Mouse (Mus musculus) embryonic facial prominence, embryonic 15.5 days (tissue): ENCODE measurements around the gene Lamtor3. TPM values are rescaled to one million over a fixed set of nuclear protein-coding genes. Genes with fewer than 3 reads are reported as not detected.
A peak's percentile ranks its signal among the peaks of the same experiment; 100 is the strongest.
"Not testable (repeated sequence)": the region's sequence is repeated elsewhere in the genome, so short reads cannot be mapped to it uniquely, and the experiment has no call there.

Source experiments
- ATAC-seq: fragments of 200-750 bp; cut with Nextera tagmentation; 2 replicates; pipeline ENCODE4 v1.8.0; 2017; ENCODE audit warnings: low read depth, moderate TSS enrichment; ENCODE audit not compliant: insufficient number of reproducible peaks, low FRiP score, low TSS enrichment
- H3K27ac ChIP-seq: fragments of 300-500 bp; sonication (generic); replicated peaks from 2 replicates; pipeline ENCODE4 v1.5.1; 2015; ENCODE audit warnings: mild to moderate bottlenecking, inconsistent platforms
- H3K27me3 ChIP-seq: fragments of 300-500 bp; sonication (generic); 2 replicates; pipeline ENCODE4 v1.6.1; 2015; ENCODE audit warnings: inconsistent platforms
- H3K36me3 ChIP-seq: fragments of 300-500 bp; sonication (generic); 2 replicates; pipeline ENCODE4 v1.6.1; 2015; ENCODE audit warnings: mild to moderate bottlenecking, inconsistent platforms
- H3K4me1 ChIP-seq: fragments of 300-500 bp; sonication (generic); 2 replicates; pipeline ENCODE4 v1.6.1; 2015; ENCODE audit warnings: inconsistent platforms
- H3K4me2 ChIP-seq: fragments of 300-500 bp; sonication (generic); replicated peaks from 2 replicates; pipeline ENCODE4 v1.6.1; 2015; ENCODE audit warnings: mild to moderate bottlenecking, inconsistent platforms
- H3K4me3 ChIP-seq: fragments of 300-500 bp; sonication (generic); replicated peaks from 2 replicates; pipeline ENCODE4 v1.5.1; 2015; ENCODE audit warnings: mild to moderate bottlenecking, inconsistent platforms
- H3K9ac ChIP-seq: fragments of 300-500 bp; sonication (generic); 2 replicates; pipeline ENCODE4 v1.6.1; 2015; ENCODE audit warnings: inconsistent platforms
- H3K9me3 ChIP-seq: fragments of 300-500 bp; sonication (generic); replicated peaks from 2 replicates; pipeline ENCODE4 v1.6.1; 2016; ENCODE audit warnings: inconsistent platforms
- WGBS: fragments of 180-500 bp; shearing (Covaris S2); methylation state at CpG from one replicate; pipeline ENCODE4 v1.1.7; 2015; 5-methylcytosine and 5-hydroxymethylcytosine counted together
- polyA plus RNA-seq: library from polyadenylated mRNA; unstranded; fragments of >200 nt; fragmentation: Nextera tagmentation; extraction: Ambion mirVana; gene quantifications from 2 replicates; pipeline ENCODE4 v1.2.1, GENCODE M21; 2015

The Lamtor3 gene
- polyA plus RNA-seq, 1 experiment from 2014 or later = 110 TPM

DNA sequence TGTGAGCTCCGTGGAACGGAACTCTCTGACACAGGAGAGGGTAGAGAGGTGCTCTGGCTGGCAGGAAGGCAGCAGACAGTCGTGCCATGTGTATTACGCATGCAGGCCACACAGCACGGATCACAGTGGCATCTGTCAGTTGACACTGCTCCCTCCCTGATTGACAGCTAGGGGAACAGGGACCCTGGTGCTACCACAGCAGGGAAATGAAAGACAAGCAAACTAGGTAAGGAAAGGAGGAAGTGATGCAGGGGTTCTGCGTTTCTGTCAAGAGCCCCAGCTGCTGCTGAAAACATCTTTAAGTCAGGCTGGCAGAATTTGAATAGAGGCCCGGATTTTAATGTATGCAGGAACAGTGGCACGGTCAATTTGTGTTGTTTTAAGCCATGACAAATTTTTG lies 45.2 kb downstream of the Lamtor3 start:
- no peaks in the 10 kb centered on the region; the same call in 1 of the 2 replicates for H3K36me3 ChIP-seq
- H3K4me2 ChIP-seq = no peak overlapping the region
- no peak overlapping the region for H3K4me3 ChIP-seq
- ATAC-seq = no peak
- H3K9me3 ChIP-seq = no peaks in the 10 kb centered on the region
- no peaks in the 10 kb centered on the region for H3K27me3 ChIP-seq
- no peak overlapping the region for H3K27ac ChIP-seq
- 59% methylated on average over 8 of the region's 8 CpGs for WGBS
- H3K4me1 ChIP-seq = no peaks in the 10 kb centered on the region
- H3K9ac ChIP-seq = no peak overlapping the region

DNA sequence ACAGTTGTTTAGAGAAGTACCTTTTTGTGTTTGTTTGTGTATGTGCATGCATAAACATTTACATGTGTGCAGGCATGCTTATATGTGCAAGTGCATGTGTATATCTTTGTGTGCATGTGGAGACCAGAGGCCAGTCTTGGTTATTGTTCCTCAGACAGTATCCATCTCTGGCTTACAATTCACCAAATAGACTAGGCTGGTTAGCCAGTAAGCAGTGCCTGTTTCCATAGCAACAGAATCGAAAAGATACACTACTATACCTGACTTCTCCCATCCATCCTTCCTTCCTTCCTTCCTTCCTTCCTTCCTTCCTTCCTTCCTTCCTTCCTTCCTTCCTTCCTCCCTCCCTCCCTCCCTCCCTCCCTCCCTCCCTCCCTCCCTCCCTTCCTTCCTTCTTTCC lies 45.7 kb downstream of the Lamtor3 start:
- H3K4me1 ChIP-seq, H3K27ac ChIP-seq, H3K4me2 ChIP-seq, H3K9ac ChIP-seq, ATAC-seq, H3K27me3 ChIP-seq, H3K9me3 ChIP-seq, H3K36me3 ChIP-seq, H3K4me3 ChIP-seq: not testable (repeated sequence)
- whole genome bisulfite sequencing = 62% methylated on average over 1 of the region's 1 CpGs

DNA sequence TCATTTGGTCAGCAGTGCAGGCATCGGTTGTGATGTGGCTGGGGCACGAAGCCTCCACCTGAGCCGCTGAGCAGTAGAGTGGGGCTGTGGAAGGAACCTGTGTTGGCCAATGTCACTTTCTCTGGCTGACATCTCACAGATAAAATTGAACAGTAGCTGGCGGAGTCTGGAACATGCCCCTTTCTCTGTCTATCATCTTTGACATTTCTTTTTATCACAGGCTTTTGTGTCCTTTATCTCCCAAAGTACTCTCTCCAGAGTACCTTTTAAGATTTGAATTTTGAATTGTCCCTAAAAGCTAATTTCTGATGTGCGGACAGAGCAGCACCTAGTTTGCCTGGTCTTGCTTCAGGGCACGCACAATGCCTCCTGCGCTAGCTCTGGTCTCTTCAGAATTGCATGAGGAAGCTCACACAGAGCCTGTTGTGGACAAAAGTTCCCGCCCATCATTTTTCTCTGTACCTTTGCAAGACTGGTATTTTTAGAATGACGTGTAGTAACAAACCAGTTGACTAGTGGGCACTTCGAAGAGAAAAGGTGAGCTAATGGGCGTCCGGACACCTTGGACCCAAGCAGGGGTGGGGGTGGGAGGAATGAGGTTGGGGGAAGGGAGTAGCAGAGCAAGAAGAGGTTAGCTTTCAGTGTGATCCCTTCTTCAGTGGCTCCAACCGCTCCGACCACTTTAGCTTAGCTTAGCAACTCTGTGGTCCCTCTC lies 50.0 kb downstream of the Lamtor3 start:
- WGBS = 84% methylated on average over 14 of the region's 14 CpGs
- no peak for ATAC-seq
- Histone ChIP-seq H3K27ac (no peak overlapping the region), H3K4me2 (no peak overlapping the region), H3K27me3 (no peaks in the 10 kb centered on the region), H3K36me3 (no peaks in the 10 kb centered on the region), H3K9me3 (no peaks in the 10 kb centered on the region), H3K9ac (no peak overlapping the region), H3K4me3 (no peak overlapping the region), H3K4me1 (no peaks in the 10 kb centered on the region)

DNA sequence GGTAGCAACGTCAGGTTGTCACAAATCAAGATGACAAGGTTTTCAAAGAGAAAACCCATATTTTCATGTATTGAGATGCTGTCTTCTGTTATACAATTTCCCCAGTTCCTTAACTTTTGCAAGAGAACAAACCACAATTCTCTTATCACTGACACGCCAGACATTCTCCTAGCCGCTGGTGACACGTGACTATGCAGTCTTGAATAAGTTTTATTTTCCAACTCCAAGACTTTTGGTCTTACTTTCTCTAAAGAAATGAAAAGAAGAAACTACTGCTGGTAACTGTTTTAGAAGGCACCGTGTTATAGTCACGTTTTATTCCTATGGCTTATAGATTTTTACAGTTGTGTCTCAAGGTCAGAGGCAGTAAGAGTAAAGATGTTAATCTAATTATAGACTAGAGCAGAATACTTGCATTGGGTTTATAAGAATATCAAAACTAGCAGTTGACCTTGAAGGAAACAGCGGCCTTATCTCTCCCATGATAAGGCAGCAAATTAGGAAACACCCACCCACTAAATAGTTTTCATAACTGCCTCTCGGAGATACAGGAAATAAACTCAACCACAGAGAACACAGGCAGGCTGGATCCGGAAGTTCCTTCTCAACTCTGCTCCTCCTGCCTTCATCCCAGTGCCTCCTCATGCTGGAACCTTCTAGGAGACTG lies 50.6 kb downstream of the Lamtor3 start:
- WGBS = 81% methylated on average over 9 of the region's 9 CpGs
- Histone ChIP-seq H3K27ac (no peak overlapping the region), H3K9me3 (no peaks in the 10 kb centered on the region), H3K4me3 (no peak overlapping the region), H3K36me3 (no peaks in the 10 kb centered on the region), H3K9ac (no peak overlapping the region), H3K27me3 (no peaks in the 10 kb centered on the region), H3K4me1 (no peaks in the 10 kb centered on the region), H3K4me2 (no peak overlapping the region)
- ATAC-seq = no peak

DNA sequence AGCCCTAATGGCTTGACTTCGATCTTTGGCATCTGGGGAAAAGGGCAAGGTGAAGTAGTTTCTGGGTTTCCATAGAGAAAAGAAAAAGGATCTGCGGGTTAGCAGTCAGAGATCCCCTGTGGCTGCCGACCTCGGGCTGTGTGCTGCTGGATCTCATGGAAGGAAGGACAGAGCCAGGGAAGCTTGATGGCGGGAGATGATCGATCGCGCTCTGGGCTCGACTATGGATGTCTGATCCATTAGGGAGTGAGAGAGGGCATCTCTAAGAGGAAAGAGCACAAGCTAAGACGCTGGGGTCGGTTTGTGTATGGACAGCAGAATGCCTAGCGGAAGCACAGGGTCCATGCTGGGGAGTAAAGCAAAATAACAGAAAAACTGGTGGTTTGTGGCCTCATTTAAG lies 51.6 kb downstream of the Lamtor3 start:
- no peaks in the 10 kb centered on the region for H3K36me3 ChIP-seq
- WGBS = 41% methylated on average over 12 of the region's 12 CpGs

DNA sequence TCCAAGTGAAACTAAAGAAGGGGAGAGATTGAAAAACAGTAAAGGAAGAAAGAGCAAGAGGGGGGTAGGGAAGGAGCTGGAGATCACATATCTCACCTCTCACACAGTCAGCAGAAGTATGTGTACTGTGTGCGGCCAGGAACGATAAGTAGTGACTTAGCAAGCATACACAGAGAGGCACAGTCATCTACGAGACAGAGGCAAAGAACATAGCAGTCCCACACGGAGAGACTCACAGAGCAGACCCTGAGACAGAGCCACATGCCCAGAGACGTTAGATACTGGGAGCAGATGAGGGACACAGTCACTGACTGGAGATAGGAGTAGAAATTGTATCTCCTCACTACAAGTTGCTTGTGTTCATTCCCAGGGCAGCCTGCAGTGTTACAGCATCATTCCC lies 53.9 kb downstream of the Lamtor3 start:
- Histone ChIP-seq H3K36me3 (no peaks in the 10 kb centered on the region), H3K9ac (no peak overlapping the region), H3K4me2 (no peak overlapping the region), H3K27ac (no peak overlapping the region), H3K9me3 (no peaks in the 10 kb centered on the region), H3K4me1 (peaks cover 4% of the 10 kb centered on the region; the same call in 1 of the 2 replicates), H3K4me3 (no peak overlapping the region), H3K27me3 (no peaks in the 10 kb centered on the region)
- ATAC-seq = no peak
- WGBS = 80% methylated on average over 5 of the region's 5 CpGs

More for the DNA sequence above, 51.6 kb downstream of the Lamtor3 start:
- no peak overlapping the region for H3K4me3 ChIP-seq
- H3K9ac ChIP-seq = no peak overlapping the region
- ATAC-seq = no peak
- no peak overlapping the region for H3K27ac ChIP-seq
- H3K9me3 ChIP-seq = no peaks in the 10 kb centered on the region
- no peaks in the 10 kb centered on the region for H3K27me3 ChIP-seq
- peak overlapping the region; percentile 17; the same call in 1 of the 2 replicates for H3K4me2 ChIP-seq
- H3K4me1 ChIP-seq = peaks cover 4% of the 10 kb centered on the region; the same call in 1 of the 2 replicates

DNA sequence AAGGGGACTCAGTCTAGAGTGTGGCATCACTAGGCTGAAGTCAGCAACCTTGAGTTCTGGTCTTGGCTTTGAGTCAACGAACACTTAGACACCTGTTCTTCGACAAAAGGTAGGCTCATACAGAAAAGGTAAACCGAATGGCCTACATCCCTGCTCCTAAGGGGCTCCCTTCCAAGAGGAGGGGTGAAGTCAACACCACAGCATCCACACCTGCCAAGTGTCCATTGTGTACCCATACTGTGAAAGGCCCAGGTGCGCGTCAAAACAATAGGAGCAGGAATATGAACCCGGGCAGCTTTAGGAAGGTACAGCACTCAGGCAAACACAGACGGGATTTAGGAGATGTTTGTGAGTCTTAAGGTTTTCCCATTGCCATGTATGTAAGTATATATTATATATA lies 54.7 kb downstream of the Lamtor3 start:
- Histone ChIP-seq H3K27me3 (no peaks in the 10 kb centered on the region), H3K4me1 (peaks cover 4% of the 10 kb centered on the region; the same call in 1 of the 2 replicates), H3K9me3 (no peaks in the 10 kb centered on the region), H3K36me3 (no peaks in the 10 kb centered on the region), H3K27ac (no peak overlapping the region), H3K4me2 (no peak overlapping the region), H3K4me3 (no peak overlapping the region), H3K9ac (no peak overlapping the region)
- 93% methylated on average over 7 of the region's 7 CpGs for WGBS
- ATAC-seq = peak; percentile 69

DNA sequence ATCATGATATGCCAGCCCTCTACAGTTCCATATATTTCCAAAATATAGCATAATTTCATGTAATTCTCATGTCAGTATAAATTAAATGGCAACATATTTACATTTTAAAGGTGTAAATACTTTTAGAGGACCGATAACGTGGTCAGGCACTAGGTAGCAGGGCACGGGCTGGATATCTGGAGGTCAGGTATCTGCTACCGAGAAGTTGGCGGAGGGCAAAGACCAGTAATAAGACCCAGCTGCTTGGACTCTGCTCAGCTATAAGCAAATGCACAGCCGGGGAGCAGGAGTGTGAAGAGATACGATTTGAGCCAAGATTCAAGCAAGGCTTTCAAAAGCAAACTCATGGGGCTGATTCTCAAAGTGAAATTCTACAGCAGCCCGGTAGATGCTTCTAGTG lies 56.0 kb downstream of the Lamtor3 start:
- no peaks in the 10 kb centered on the region for H3K36me3 ChIP-seq
- H3K9ac ChIP-seq = no peak overlapping the region
- H3K27ac ChIP-seq = no peak overlapping the region
- WGBS = 48% methylated on average over 8 of the region's 8 CpGs
- H3K9me3 ChIP-seq = no peaks in the 10 kb centered on the region
- no peak for ATAC-seq
- no peak overlapping the region for H3K4me3 ChIP-seq
- H3K4me2 ChIP-seq = no peak overlapping the region
- H3K4me1 ChIP-seq = peaks cover 4% of the 10 kb centered on the region; the same call in 1 of the 2 replicates
- H3K27me3 ChIP-seq = no peaks in the 10 kb centered on the region

DNA sequence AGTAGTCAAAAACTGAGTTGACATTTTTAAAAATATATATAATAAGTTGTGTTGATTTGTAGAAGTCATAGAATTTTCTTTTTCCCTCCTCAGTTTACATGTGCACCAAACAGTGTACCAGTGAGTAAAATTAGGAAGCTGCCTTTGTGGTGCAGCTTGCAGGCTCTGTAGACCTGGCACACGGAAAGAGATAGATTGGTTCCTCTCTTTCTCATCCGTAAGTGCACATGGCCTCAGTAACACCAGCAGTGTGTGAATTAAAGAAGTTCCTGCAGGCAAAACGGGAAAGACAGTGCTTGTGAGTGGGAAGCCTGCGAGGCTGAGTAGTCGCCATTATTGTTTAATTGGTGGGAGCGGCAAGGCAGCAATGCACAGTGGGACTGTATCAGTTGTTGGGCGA lies 57.1 kb downstream of the Lamtor3 start:
- H3K4me1 ChIP-seq = peaks cover 4% of the 10 kb centered on the region; the same call in 1 of the 2 replicates
- no peaks in the 10 kb centered on the region for H3K27me3 ChIP-seq
- 79% methylated on average over 7 of the region's 7 CpGs for WGBS
- no peak overlapping the region for H3K27ac ChIP-seq
- ATAC-seq = no peak
- H3K4me2 ChIP-seq = no peak overlapping the region
- no peak overlapping the region for H3K9ac ChIP-seq
- H3K9me3 ChIP-seq = no peaks in the 10 kb centered on the region
- no peaks in the 10 kb centered on the region for H3K36me3 ChIP-seq
- H3K4me3 ChIP-seq = no peak overlapping the region

DNA sequence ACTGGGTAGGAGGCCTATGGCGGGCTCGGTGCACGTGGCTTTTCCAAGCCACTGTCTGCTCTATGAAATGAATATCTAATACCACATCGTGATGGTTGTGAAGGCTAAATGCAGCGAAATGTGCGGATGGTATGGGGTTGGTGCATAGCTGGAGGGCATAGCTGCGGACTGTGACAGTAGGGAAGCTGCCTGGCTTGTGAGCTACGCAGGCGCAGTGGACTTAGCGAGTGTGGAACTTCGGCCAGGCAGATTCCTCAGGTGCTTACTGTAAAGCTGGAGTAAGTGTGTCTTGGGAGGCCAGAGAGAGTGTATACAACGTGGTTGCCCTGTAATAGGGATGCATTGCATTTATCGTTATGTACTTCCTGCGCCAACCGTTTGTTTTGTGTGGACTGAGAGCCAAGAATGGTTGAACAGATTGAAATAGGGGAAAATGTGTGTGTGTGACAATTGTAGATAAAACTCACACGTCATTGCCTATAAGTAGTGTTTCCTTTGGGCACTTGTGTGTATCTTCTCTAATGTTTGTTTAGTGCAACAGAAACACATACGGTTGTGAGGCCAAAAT lies 57.6 kb downstream of the Lamtor3 start:
- 80% methylated on average over 17 of the region's 17 CpGs for WGBS
- no peak for ATAC-seq
- H3K9me3 ChIP-seq = no peaks in the 10 kb centered on the region

DNA sequence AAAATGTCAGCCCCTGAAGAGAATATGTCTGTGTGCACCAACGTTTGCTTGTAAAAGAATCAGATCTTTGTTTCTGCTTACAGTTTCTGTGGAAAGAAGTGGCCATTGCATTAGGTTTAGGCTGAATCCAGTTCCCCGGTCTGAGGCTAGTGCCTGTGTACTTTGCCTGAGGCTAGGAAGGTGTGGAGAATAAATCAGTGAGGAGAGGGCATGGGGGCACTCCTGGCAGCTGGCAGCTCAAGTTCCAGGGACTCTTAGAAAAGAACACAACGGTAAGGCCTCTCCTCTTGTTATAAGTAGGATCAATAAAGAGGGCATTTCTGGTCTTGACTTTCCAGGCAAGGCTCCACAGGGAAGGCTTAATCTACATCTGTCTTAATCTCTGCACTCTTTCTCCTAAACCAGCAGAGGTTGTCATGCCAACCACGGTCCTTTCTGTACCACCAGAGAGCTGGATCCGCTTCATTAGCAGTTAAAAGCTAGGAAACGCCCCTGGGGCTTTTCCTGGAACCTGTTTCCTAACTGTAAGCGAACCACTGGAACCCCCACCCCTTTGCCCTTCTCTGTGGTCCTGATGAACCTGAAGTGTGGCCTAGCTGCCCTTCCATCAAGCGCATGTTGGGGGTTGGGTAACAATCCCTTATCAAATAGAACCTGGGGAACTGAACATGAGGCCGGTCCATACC lies 58.8 kb downstream of the Lamtor3 start:
- Histone ChIP-seq H3K4me3 (no peak overlapping the region), H3K36me3 (no peaks in the 10 kb centered on the region), H3K27ac (no peak overlapping the region), H3K4me2 (no peak overlapping the region), H3K9me3 (no peaks in the 10 kb centered on the region), H3K4me1 (peaks cover 10% of the 10 kb centered on the region; the same call in 1 of the 2 replicates), H3K27me3 (no peaks in the 10 kb centered on the region), H3K9ac (no peak overlapping the region)
- ATAC-seq = no peak
- 33% methylated on average over 9 of the region's 9 CpGs for WGBS

More for the DNA sequence above, 57.6 kb downstream of the Lamtor3 start:
- peaks cover 4% of the 10 kb centered on the region; the same call in 1 of the 2 replicates for H3K4me1 ChIP-seq
- H3K4me2 ChIP-seq = no peak overlapping the region
- no peak overlapping the region for H3K4me3 ChIP-seq
- no peak overlapping the region for H3K27ac ChIP-seq
- no peaks in the 10 kb centered on the region for H3K36me3 ChIP-seq
- no peak overlapping the region for H3K9ac ChIP-seq
- no peaks in the 10 kb centered on the region for H3K27me3 ChIP-seq
